Mouse (Mus musculus): ENCODE results near the gene Arg2.

DNA sequence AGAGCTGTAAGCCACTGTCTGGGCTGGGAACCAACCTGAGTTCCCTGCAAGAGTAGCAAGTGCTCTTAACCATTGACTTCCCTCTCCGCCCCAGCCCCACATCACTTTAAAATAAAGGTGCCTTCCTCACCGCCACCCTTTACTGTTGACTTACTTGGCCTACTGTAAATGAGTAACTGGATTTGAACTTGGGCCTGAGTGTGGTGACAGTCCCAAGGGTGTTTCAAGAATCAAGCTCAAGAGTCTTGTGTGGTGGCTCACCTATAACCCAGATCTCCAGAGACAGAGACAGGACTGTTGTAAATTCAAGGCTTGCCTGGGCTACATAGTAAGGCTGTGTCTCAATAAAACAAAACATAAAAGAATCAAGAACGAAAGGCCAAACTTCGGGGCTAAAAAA lies 11.6 kb upstream of the Arg2 start:
- TF ChIP-seq MAFK (IDR thresholded peaks at IDR 0.05; ENCODE audit: insufficient read depth, low read depth, low read length) (no peak), ZC3H11A (IDR thresholded peaks at IDR 0.05; ENCODE audit: borderline replicate concordance, low read depth, low read length) (no peak), HCFC1 (IDR thresholded peaks at IDR 0.05; ENCODE audit: borderline replicate concordance, insufficient read depth, low read length) (no peak)

Measured in ES-E14 (cell line).